Mouse (Mus musculus) limb, embryonic 11.5 days (tissue): ENCODE data around the gene Map3k21. TPM values are rescaled to one million over a fixed set of nuclear protein-coding genes. Genes with fewer than 3 reads are reported as not detected.

Source experiments
- ATAC-seq: fragments of 200-750 bp; cut with Nextera tagmentation; 2 replicates; pipeline ENCODE4 v1.8.0; 2017; ENCODE audit warnings: low read depth; ENCODE audit not compliant: insufficient number of reproducible peaks, low FRiP score, low TSS enrichment
- DNase-seq: peaks from one replicate; pipeline ENCODE4 v3.0.0-alpha.2; 2015; ENCODE audit warnings: low spot score
- H3K27ac ChIP-seq: fragments of 300-500 bp; sonication (generic); replicated peaks from 2 replicates; pipeline ENCODE4 v1.5.1; 2014; ENCODE audit warnings: low read depth, mild to moderate bottlenecking, low read length
- H3K27me3 ChIP-seq: fragments of 300-500 bp; sonication (generic); 2 replicates; pipeline ENCODE4 v1.6.1; 2014; ENCODE audit warnings: mild to moderate bottlenecking, low read length, mixed read lengths; ENCODE audit not compliant: control insufficient read depth, insufficient read depth
- H3K36me3 ChIP-seq: fragments of 300-500 bp; sonication (generic); 2 replicates; pipeline ENCODE4 v1.6.1; 2014; ENCODE audit warnings: mild to moderate bottlenecking, low read length, moderate library complexity, mixed read lengths; ENCODE audit not compliant: control insufficient read depth, insufficient read depth
- H3K4me1 ChIP-seq: fragments of 300-500 bp; sonication (generic); 2 replicates; pipeline ENCODE4 v1.6.1; 2014; ENCODE audit warnings: low read length, mixed read lengths; ENCODE audit not compliant: control insufficient read depth, insufficient read depth
- H3K4me2 ChIP-seq: fragments of 300-500 bp; sonication (generic); 2 replicates; pipeline ENCODE4 v1.6.1; 2014; ENCODE audit warnings: low read depth, mild to moderate bottlenecking, moderate library complexity; ENCODE audit not compliant: severe bottlenecking
- H3K4me3 ChIP-seq: fragments of 300-500 bp; sonication (generic); 2 replicates; pipeline ENCODE4 v1.5.1; 2014; ENCODE audit warnings: low read depth, low read length
- H3K9ac ChIP-seq: fragments of 300-500 bp; sonication (generic); 2 replicates; pipeline ENCODE4 v1.6.1; 2014; ENCODE audit warnings: mild to moderate bottlenecking, low read length
- H3K9me3 ChIP-seq: fragments of 300-500 bp; sonication (generic); 2 replicates; pipeline ENCODE4 v1.6.1; 2016; ENCODE audit warnings: low read length; ENCODE audit not compliant: control insufficient read depth
- WGBS: fragments of 180-500 bp; shearing (Covaris S2); extraction: QIAGEN DNeasy Blood & Tissue Kit; methylation state at CpG from one replicate; pipeline ENCODE4 v1.1.7; 2014; 5-methylcytosine and 5-hydroxymethylcytosine counted together
- polyA plus RNA-seq: library from polyadenylated mRNA; unstranded; fragments of >200 nt; fragmentation: Nextera tagmentation; extraction: Ambion mirVana; gene quantifications from 2 replicates; pipeline ENCODE4 v1.2.1, GENCODE M21; 2014

Gene Map3k21
- polyA plus RNA-seq, 1 experiment from 2014 or later, result not detected

- DNase-seq, result no peak
Measured at GRCm38 (mm10) chr8:125920281-125920680, 10.0 kb downstream of the Map3k21 start.

GRCm38 (mm10) chr8:125920761-125921160 lies 10.5 kb downstream of the Map3k21 start:
- Histone ChIP-seq H3K27me3 (0 out of 2 replicates have a peak, but pooled peaks cover 2% of the 10 kb centered on the region), H3K9ac (no peak overlapping the region), H3K36me3 (no peaks in the 10 kb centered on the region), H3K27ac (no peak overlapping the region), H3K9me3 (no peaks in the 10 kb centered on the region), H3K4me2 (no peak overlapping the region), H3K4me3 (no peak overlapping the region), H3K4me1 (no peaks in the 10 kb centered on the region)
- ATAC-seq (no peak), DNase-seq (no peak)
- 72% methylated on average over 9 of the region's 9 CpGs for WGBS

More at GRCm38 (mm10) chr8:125920281-125920680, 10.0 kb downstream of the Map3k21 start:
- Histone ChIP-seq H3K36me3 (no peaks in the 10 kb centered on the region), H3K27ac (no peak overlapping the region), H3K9ac (no peak overlapping the region), H3K4me2 (no peak overlapping the region), H3K9me3 (no peaks in the 10 kb centered on the region), H3K4me1 (no peaks in the 10 kb centered on the region), H3K27me3 (0 out of 2 replicates have a peak, but pooled peaks cover 2% of the 10 kb centered on the region), H3K4me3 (no peak overlapping the region)
- WGBS, result 78% methylated on average over 10 of the region's 10 CpGs
- no peak for ATAC-seq

- Histone ChIP-seq H3K4me3 (no peak overlapping the region), H3K4me2 (no peak overlapping the region), H3K27me3 (no peaks in the 10 kb centered on the region), H3K36me3 (no peaks in the 10 kb centered on the region), H3K9ac (no peak overlapping the region), H3K4me1 (no peaks in the 10 kb centered on the region), H3K27ac (no peak overlapping the region), H3K9me3 (no peaks in the 10 kb centered on the region)
- ATAC-seq (no peak), DNase-seq (no peak)
- 78% methylated on average over 3 of the region's 3 CpGs for WGBS
Measured at GRCm38 (mm10) chr8:125922333-125922732, 12.1 kb downstream of the Map3k21 start.

GRCm38 (mm10) chr8:125926636-125927035 lies 16.4 kb downstream of the Map3k21 start:
- Histone ChIP-seq H3K9ac (no peak overlapping the region), H3K4me3 (no peak overlapping the region), H3K27me3 (no peaks in the 10 kb centered on the region), H3K9me3 (no peaks in the 10 kb centered on the region), H3K4me1 (no peaks in the 10 kb centered on the region), H3K27ac (no peak overlapping the region), H3K4me2 (no peak overlapping the region), H3K36me3 (no peaks in the 10 kb centered on the region)
- WGBS, result 80% methylated on average over 4 of the region's 4 CpGs
- no peak for DNase-seq
- no peak for ATAC-seq

GRCm38 (mm10) chr8:125930276-125931046 lies 20.2 kb downstream of the Map3k21 start:
- DNase-seq (no peak), ATAC-seq (no peak)
- no peak overlapping the region for H3K27ac ChIP-seq
- H3K9ac ChIP-seq, result no peak overlapping the region
- no peaks in the 10 kb centered on the region for H3K36me3 ChIP-seq
- no peaks in the 10 kb centered on the region for H3K4me1 ChIP-seq
- no peak overlapping the region for H3K4me2 ChIP-seq
- H3K9me3 ChIP-seq, result no peaks in the 10 kb centered on the region
- no peaks in the 10 kb centered on the region for H3K27me3 ChIP-seq
- no peak overlapping the region for H3K4me3 ChIP-seq
- WGBS, result 86% methylated on average over 11 of the region's 11 CpGs

- WGBS, result 92% methylated on average over 6 of the region's 6 CpGs
- ATAC-seq, result no peak
Measured at GRCm38 (mm10) chr8:125931822-125932221, 21.6 kb downstream of the Map3k21 start.

GRCm38 (mm10) chr8:125935649-125936048 lies 25.4 kb downstream of the Map3k21 start:
- DNase-seq, result peak; percentile 78
- WGBS, result 47% methylated on average over 9 of the region's 9 CpGs
- Histone ChIP-seq H3K4me2 (no peak overlapping the region), H3K4me1 (no peaks in the 10 kb centered on the region), H3K9me3 (no peaks in the 10 kb centered on the region), H3K27me3 (no peaks in the 10 kb centered on the region), H3K9ac (no peak overlapping the region), H3K4me3 (no peak overlapping the region), H3K27ac (no peak overlapping the region), H3K36me3 (no peaks in the 10 kb centered on the region)
- ATAC-seq, result no peak

More at GRCm38 (mm10) chr8:125931822-125932221, 21.6 kb downstream of the Map3k21 start:
- H3K27me3 ChIP-seq, result no peaks in the 10 kb centered on the region
- H3K9me3 ChIP-seq, result no peaks in the 10 kb centered on the region
- no peak overlapping the region for H3K4me3 ChIP-seq
- no peak overlapping the region for H3K27ac ChIP-seq
- H3K4me2 ChIP-seq, result no peak overlapping the region
- no peaks in the 10 kb centered on the region for H3K36me3 ChIP-seq
- H3K9ac ChIP-seq, result no peak overlapping the region
- no peaks in the 10 kb centered on the region for H3K4me1 ChIP-seq
- DNase-seq, result no peak

GRCm38 (mm10) chr8:125944511-125944910 lies 34.3 kb downstream of the Map3k21 start:
- Histone ChIP-seq H3K27ac (no peak overlapping the region), H3K9ac (no peak overlapping the region), H3K36me3 (no peaks in the 10 kb centered on the region), H3K9me3 (no peaks in the 10 kb centered on the region), H3K4me1 (no peaks in the 10 kb centered on the region), H3K4me2 (no peak overlapping the region), H3K4me3 (no peak overlapping the region), H3K27me3 (no peaks in the 10 kb centered on the region)
- ATAC-seq, result no peak
- DNase-seq, result no peak
- WGBS, result 91% methylated on average over 4 of the region's 4 CpGs
